Mouse (Mus musculus): Measurements from ENCODE around the gene Cdc20.

Gene Cdc20

DNA sequence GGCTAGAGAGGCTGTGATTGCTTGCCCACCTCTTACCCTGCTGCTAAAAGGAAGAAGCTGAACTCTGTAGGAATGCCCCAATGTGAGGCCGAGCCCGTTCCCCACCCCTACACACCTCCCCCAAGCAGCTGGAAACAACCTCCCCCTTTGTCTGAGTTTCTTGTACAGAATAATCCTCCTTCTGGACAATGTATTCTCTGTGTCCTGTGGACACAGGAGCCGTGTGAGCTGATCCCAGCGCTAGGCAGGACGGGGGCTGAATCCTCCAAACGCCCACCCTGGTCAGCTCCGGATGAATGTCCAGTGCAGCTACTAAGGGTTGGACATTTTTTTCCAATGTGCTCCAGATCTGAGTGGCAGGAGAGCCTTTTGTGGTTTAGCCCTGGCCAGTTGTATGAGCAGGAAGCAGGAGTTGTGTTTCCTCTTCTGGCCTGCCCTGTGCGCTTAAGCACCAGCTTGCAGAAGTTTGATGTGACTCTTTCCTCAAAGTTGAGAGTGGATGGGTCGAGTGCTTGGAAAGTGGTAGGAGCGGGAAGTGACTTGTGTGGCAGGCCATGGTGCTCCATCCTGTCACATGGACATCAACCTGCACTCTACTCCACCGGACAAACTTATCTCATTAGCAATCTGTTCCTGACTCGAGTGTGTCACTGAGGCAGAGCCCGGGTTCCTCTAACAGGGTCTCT is 19.9 kb downstream of the Cdc20 start:
- peak; percentile 50 for DNase-seq (ENCODE audit: low read depth, low spot score)

DNA sequence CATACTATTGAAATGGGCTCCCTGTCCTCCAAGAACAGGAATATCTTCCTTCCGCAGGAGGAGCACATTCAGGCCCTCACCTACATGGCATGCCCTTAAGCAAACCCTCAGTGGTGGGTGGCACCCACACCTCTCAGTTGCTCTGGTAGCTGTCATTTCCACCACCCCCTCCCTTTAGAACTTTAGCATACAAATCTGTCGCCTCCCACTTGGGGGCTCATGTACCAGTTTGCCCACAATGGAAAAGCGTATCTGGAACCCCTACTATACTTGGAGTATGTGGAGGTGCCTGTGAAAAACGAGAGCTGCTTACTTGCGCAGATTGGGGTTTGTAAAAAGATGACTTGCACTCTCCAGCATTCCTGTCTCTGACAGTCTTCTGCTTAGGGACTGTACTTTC is 20.8 kb downstream of the Cdc20 start:
- DNase-seq (ENCODE audit: low read depth, low spot score) = peak; percentile 60

- DNase-seq (ENCODE audit: low read depth, low spot score) = no peak
These were observed 21.4 kb downstream of the Cdc20 start for GRCm38 (mm10) chr4:118415779-118416178.

DNA sequence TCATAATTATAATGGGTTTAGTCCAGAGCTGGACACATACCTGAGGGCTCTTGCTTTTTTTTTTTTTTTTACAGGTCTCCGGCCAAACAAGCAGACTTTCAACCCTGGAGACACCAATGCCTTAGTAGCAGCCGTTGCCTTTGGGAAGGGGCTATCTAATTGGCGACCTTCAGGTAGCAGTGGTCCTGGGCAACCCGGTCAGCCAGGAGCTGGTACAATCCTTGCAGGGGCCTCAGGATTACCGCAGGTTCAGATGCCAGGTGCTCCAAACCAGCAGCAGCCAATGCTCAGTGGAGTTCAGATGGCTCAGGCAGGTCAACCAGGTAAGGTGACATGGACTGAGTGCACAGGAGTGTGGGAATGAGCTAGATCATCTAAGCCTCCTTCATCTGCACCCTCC is 23.6 kb downstream of the Cdc20 start:
- DNase-seq (ENCODE audit: low read depth, low spot score) = no peak

DNA sequence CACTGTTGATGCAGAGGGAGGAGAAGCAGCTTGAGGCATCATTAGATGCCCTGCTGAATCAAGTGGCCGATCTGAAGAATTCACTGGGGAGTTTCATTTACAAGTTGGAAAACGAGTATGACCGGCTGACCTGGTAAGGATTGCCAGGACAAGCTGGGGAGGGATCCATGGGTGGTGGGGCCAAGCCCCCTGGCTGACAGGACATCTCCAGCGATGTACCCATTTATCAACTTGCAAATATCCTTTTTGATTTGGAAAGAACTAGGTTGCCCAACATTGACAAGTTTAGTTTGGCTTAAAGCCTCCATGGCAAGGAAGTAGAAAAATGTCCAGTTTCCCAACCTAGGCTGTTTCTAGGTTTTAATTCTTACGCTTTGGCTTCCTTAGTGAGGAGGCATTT is 26.3 kb downstream of the Cdc20 start:
- no peak for DNase-seq (ENCODE audit: low read depth, low spot score)

DNA sequence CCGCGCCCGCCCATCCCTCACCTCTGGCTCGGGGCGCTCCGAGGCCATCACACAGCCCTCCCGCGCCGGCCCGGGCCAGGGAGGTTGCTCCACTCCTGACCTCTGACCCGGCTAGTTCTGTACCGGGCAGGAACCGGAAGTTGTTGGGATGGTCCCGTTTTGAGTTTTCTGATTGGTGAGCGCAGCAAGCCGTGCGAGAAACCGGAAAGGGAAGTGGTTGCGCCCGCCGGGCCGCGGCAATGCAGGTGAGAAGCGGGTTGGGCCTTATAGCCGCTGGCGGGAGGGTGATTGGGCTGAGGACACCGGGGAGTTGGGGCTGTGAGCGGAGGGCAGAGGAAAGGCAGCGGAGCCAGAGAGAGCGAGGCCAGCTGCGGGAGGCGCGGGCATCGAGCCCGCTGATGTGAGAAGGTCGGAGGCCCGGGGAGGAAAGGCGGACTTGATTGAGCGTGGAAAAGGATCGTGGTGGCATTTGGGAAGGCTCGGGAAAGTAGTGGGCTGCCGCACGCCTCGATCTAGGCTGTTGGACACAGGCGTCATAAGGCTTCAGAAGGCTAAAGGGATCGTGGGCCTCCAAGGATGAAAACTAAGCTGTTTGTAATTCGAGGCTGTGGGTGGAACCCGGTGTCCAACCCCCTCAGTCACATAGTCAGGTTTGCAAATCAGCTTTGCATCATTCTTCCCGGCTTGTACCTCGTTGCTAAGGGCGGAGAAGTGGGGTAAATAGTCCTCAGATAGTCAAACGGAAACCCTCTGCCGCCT is 27.8 kb downstream of the Cdc20 start, which contains the start of the genes Szt2 and Med8:
Gene Szt2, minus strand, starts transcription at position 132 of the 759 bp plus-strand sequence.
Gene Med8, plus strand, starts transcription at position 196 of the 759 bp plus-strand sequence.
- DNase-seq (ENCODE audit: low read depth, low spot score) = peak; percentile 95

DNA sequence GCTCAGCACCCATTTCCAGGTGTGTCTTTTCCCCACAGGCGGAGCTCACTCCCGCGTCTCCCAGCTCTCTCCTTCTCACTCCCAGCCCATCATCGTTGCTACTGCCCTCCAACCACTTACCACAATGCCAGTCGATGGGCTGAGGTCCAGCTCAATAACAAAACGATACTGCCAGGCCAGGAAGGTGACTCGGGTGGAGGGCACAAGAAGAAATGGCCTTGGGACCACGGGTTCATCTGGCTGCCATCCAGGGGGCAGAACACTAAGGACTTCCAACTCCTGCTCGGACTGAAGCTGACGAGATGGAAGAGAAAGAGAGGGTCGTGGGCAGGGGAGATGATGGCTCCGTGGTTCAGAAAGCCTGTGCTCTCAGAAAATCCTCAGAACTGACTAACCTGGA is 34.5 kb downstream of the Cdc20 start:
- no peak for DNase-seq (ENCODE audit: low read depth, low spot score)

- no peak for DNase-seq (ENCODE audit: low read depth, low spot score)
These were observed 35.2 kb downstream of the Cdc20 start for GRCm38 (mm10) chr4:118401918-118402317.

- DNase-seq (ENCODE audit: low read depth, low spot score) = no peak
These were observed 35.7 kb downstream of the Cdc20 start for GRCm38 (mm10) chr4:118401421-118401820.

GRCm38 (mm10) chr4:118398400-118398799 is 38.8 kb downstream of the Cdc20 start:
- DNase-seq (ENCODE audit: low read depth, low spot score) = no peak

- DNase-seq (ENCODE audit: low read depth, low spot score) = no peak
These were observed 40.7 kb downstream of the Cdc20 start for GRCm38 (mm10) chr4:118396433-118396832.

DNA sequence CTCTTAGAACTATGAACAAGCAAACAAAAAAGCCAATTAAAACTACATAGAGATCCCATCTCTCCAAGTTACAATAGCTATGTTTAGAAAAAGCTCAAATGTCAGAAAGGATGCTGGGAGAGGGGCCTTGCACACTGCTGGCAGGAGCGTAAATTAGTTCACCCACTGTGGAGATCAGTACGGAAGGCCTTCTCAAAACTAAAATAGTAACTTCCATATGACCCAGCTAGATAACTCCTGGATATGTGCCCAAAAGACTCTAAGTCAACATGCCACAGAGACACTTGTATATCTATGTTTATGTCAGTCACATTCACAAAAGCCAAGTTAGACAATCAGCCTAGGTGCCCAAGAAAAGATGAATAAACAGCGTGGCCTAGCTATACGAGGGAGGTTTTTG is 41.9 kb downstream of the Cdc20 start:
- no peak for DNase-seq (ENCODE audit: low read depth, low spot score)

GRCm38 (mm10) chr4:118394505-118394904 is 42.6 kb downstream of the Cdc20 start:
- DNase-seq (ENCODE audit: low read depth, low spot score) = no peak

- DNase-seq (ENCODE audit: low read depth, low spot score) = no peak
These were observed 47.0 kb downstream of the Cdc20 start for GRCm38 (mm10) chr4:118390146-118390545.

DNA sequence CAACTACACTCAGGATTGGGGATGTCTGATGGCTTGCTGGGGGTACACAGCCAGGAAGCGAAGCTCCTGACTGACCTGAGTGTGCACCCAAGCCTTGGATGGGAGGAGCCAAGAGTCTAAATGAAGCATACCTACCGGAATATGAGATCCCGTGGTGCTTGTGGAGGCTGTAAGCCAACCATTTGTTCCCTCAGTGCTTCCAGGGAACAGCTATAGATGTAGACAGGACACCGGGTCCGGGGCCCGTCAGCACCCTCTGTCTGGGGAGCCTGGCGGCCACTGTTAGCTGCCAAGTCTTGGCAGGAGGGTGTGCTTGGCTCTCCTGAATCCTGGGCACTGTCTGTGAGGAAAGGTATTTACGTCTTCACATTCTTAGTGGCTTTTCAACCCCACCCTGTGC is 49.8 kb downstream of the Cdc20 start:
- DNase-seq (ENCODE audit: low read depth, low spot score) = no peak

- no peak for DNase-seq (ENCODE audit: low read depth, low spot score)
These were observed 53.9 kb downstream of the Cdc20 start for GRCm38 (mm10) chr4:118383271-118383670.

Data from telencephalon, adult 2 months (tissue).